Mouse (Mus musculus) forebrain, embryonic 11.5 days (tissue): ENCODE results near the gene Gm17509. TPM values are rescaled to one million over a fixed set of nuclear protein-coding genes. Genes with fewer than 3 reads are reported as not detected.

Experiments used
- ATAC-seq: fragments of 200-750 bp; cut with Nextera tagmentation; replicated peaks from 2 replicates; pipeline ENCODE4 v1.8.0; 2017; ENCODE audit warnings: moderate TSS enrichment; ENCODE audit not compliant: low FRiP score
- DNase-seq: peaks from one replicate; pipeline ENCODE4 v3.0.0-alpha.2; 2017; ENCODE audit warnings: low spot score
- H3K27ac ChIP-seq: fragments of 300-500 bp; sonication (generic); 2 replicates; pipeline ENCODE4 v1.5.1; 2014; ENCODE audit warnings: low read depth, low read length
- H3K27me3 ChIP-seq: fragments of 300-500 bp; sonication (generic); 2 replicates; pipeline ENCODE4 v1.6.1; 2014; ENCODE audit warnings: mild to moderate bottlenecking, low read length, mixed read lengths; ENCODE audit not compliant: control insufficient read depth, insufficient read depth
- H3K36me3 ChIP-seq: fragments of 300-500 bp; sonication (generic); 2 replicates; pipeline ENCODE4 v1.6.1; 2014; ENCODE audit warnings: mild to moderate bottlenecking, low read length, moderate library complexity, mixed read lengths; ENCODE audit not compliant: control insufficient read depth, insufficient read depth
- H3K4me1 ChIP-seq: fragments of 300-500 bp; sonication (generic); replicated peaks from 2 replicates; pipeline ENCODE4 v1.6.1; 2014; ENCODE audit warnings: low read length, mixed read lengths; ENCODE audit not compliant: control insufficient read depth, insufficient read depth
- H3K4me2 ChIP-seq: fragments of 300-500 bp; sonication (generic); 2 replicates; pipeline ENCODE4 v1.6.1; 2014; ENCODE audit warnings: low read depth, mild to moderate bottlenecking, low read length, moderate library complexity, mixed read lengths; ENCODE audit not compliant: severe bottlenecking
- H3K4me3 ChIP-seq: fragments of 300-500 bp; sonication (generic); 2 replicates; pipeline ENCODE4 v1.5.1; 2014; ENCODE audit warnings: low read depth, low read length
- H3K9ac ChIP-seq: fragments of 300-500 bp; sonication (generic); 2 replicates; pipeline ENCODE4 v1.6.1; 2014; ENCODE audit warnings: low read length
- H3K9me3 ChIP-seq: fragments of 300-500 bp; sonication (generic); 2 replicates; pipeline ENCODE4 v1.6.1; 2016; ENCODE audit warnings: low read length, mixed read lengths; ENCODE audit not compliant: control insufficient read depth
- WGBS: fragments of 180-500 bp; shearing (Covaris S2); extraction: QIAGEN DNeasy Blood & Tissue Kit; methylation state at CpG from one replicate; pipeline ENCODE4 v1.1.7; 2014; 5-methylcytosine and 5-hydroxymethylcytosine counted together
- polyA plus RNA-seq: library from polyadenylated mRNA; unstranded; fragments of >200 nt; fragmentation: Nextera tagmentation; extraction: Ambion mirVana; gene quantifications from 2 replicates; pipeline ENCODE4 v1.2.1, GENCODE M21; 2014

Gene Gm17509
- polyA plus RNA-seq, 1 experiment from 2014 or later, result 0.95 TPM

- DNase-seq (no peak), ATAC-seq (no peak)
- Histone ChIP-seq H3K4me2 (no peak overlapping the region), H3K27ac (no peak overlapping the region), H3K27me3 (no peaks in the 10 kb centered on the region), H3K9ac (no peak overlapping the region), H3K36me3 (no peaks in the 10 kb centered on the region), H3K4me1 (peaks cover 2% of the 10 kb centered on the region; the same call in 1 of the 2 replicates), H3K9me3 (no peaks in the 10 kb centered on the region), H3K4me3 (no peak overlapping the region)
- WGBS, result 80% methylated on average over 7 of the region's 7 CpGs
Measured at GRCm38 (mm10) chr13:117234486-117234885, 13.6 kb upstream of the Gm17509 start.

GRCm38 (mm10) chr13:117233808-117234207 lies 12.9 kb upstream of the Gm17509 start:
- DNase-seq (no peak), ATAC-seq (no peak)
- 97% methylated on average over 8 of the region's 8 CpGs for WGBS
- Histone ChIP-seq H3K27ac (no peak overlapping the region), H3K9ac (no peak overlapping the region), H3K9me3 (no peaks in the 10 kb centered on the region), H3K4me3 (no peak overlapping the region), H3K4me2 (no peak overlapping the region), H3K27me3 (no peaks in the 10 kb centered on the region), H3K4me1 (peaks cover 2% of the 10 kb centered on the region; the same call in 1 of the 2 replicates), H3K36me3 (no peaks in the 10 kb centered on the region)

DNA sequence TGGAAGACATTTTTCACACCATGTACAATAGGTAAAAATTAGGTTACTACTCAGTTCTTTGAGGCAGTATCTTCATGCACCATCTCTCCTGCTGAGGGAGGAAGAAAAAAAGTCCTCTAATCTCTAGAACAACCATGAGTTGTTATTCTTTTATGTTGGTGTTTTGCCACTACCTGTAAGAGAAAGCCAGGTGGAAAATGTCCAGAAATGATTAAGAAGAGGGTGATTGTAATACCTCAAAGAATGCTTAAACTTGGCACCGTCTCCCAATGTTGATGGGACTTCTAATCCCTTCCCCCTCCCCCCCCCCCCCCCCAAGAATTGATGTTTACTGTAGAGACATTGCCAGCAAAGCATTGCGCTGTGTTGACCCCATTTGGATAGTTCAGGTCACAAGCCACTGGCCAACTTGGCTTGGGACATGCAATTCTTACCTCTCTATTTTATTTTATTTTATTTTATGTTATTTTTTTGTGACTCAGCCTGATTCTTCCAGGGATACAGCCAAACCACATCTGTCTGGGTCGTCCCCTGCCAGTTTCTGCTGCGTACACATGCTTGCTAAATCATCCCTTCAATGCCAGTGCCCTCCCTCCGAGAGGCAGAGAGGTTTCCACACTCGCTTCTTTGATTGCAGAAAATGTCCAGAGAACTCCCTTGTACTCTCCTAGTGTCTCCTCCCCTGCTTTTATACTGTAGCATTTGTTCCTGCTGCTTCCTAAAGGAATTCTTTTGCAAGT lies 9.7 kb upstream of the Gm17509 start:
- no peak for DNase-seq
- Histone ChIP-seq H3K4me2 (no peak overlapping the region), H3K27me3 (no peaks in the 10 kb centered on the region), H3K9ac (no peak overlapping the region), H3K4me3 (no peak overlapping the region), H3K27ac (no peak overlapping the region), H3K9me3 (no peaks in the 10 kb centered on the region), H3K4me1 (no peaks in the 10 kb centered on the region), H3K36me3 (no peaks in the 10 kb centered on the region)
- WGBS, result 87% methylated on average over 6 of the region's 6 CpGs
- no peak for ATAC-seq

DNA sequence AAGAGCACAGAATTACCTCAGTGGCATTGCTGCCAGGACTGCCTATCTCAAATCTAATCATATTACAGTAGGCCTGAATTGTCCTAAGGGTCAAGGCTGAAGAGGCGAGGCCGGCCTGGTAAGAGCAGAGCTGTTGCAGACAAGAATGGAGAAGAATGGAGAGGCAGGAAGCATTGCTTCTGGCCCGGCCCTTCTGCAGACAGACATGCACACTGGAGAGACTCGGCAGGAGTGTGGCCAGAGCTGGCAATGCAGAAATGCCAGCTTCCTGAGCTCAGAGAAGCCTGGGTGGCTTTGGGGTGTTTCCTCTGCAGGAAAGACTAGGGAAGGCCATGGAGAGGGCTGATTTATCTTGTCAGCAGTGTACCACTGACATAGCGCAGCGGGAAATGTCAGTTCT lies 4.7 kb upstream of the Gm17509 start:
- Histone ChIP-seq H3K9me3 (no peaks in the 10 kb centered on the region), H3K4me3 (no peak overlapping the region), H3K36me3 (no peaks in the 10 kb centered on the region), H3K27me3 (no peaks in the 10 kb centered on the region), H3K9ac (no peak overlapping the region), H3K27ac (no peak overlapping the region), H3K4me2 (no peak overlapping the region), H3K4me1 (0 out of 2 replicates have a peak, but pooled peaks cover 1% of the 10 kb centered on the region)
- no peak for DNase-seq
- WGBS, result 91% methylated on average over 6 of the region's 6 CpGs
- ATAC-seq, result no peak

- Histone ChIP-seq H3K27ac (no peak overlapping the region), H3K4me2 (no peak overlapping the region), H3K36me3 (no peaks in the 10 kb centered on the region), H3K9me3 (no peaks in the 10 kb centered on the region), H3K27me3 (no peaks in the 10 kb centered on the region), H3K9ac (no peak overlapping the region), H3K4me3 (no peak overlapping the region), H3K4me1 (0 out of 2 replicates have a peak, but pooled peaks cover 1% of the 10 kb centered on the region)
- no peak for ATAC-seq
- 77% methylated on average over 2 of the region's 2 CpGs for WGBS
- DNase-seq, result no peak
Measured at GRCm38 (mm10) chr13:117224901-117225300, 4.0 kb upstream of the Gm17509 start.

GRCm38 (mm10) chr13:117223125-117223524 lies 2.2 kb upstream of the Gm17509 start:
- WGBS, result 43% methylated on average over 5 of the region's 5 CpGs
- DNase-seq, result no peak
- Histone ChIP-seq H3K4me1 (0 out of 2 replicates have a peak, but pooled peaks cover 1% of the 10 kb centered on the region), H3K9ac (no peak overlapping the region), H3K9me3 (no peaks in the 10 kb centered on the region), H3K4me2 (no peak overlapping the region), H3K36me3 (no peaks in the 10 kb centered on the region), H3K27ac (no peak overlapping the region), H3K4me3 (no peak overlapping the region), H3K27me3 (no peaks in the 10 kb centered on the region)
- no peak for ATAC-seq

GRCm38 (mm10) chr13:117219871-117220500 lies 889 bp downstream of the Gm17509 start:
- ATAC-seq (peak; percentile 44), DNase-seq (no peak)
- H3K27ac ChIP-seq, result peak overlapping the region; percentile 72

DNA sequence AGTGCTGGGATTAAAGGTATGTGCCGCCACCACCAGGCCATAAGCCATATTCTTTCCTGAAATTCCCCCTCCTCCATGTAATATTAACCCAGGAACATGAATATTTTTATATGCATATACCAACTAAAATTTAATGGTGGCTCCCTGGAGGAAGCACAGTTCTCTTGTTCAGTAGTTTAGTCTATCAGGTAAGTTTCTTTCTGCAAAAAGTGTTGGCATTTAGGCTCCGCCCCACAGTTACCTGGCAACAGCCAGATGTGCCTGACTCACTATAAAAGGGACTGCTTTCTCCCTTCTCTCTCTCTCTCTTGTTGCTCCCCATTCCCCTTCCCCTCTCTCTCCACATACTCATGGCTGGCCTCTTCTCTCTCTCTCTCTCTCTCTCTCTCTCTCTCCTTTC lies 2.8 kb downstream of the Gm17509 start:
- no peak for DNase-seq
- Histone ChIP-seq H3K4me3 (no peak overlapping the region), H3K36me3 (no peaks in the 10 kb centered on the region), H3K27ac (no peak overlapping the region), H3K9ac (no peak overlapping the region), H3K27me3 (no peaks in the 10 kb centered on the region), H3K4me2 (no peak overlapping the region), H3K4me1 (0 out of 2 replicates have a peak, but pooled peaks cover 3% of the 10 kb centered on the region), H3K9me3 (no peaks in the 10 kb centered on the region)
- 76% methylated on average over 2 of the region's 2 CpGs for WGBS
- no peak for ATAC-seq

More at GRCm38 (mm10) chr13:117219871-117220500, 889 bp downstream of the Gm17509 start:
- no peaks in the 10 kb centered on the region for H3K36me3 ChIP-seq
- peak overlapping the region; percentile 74 for H3K4me2 ChIP-seq
- no peaks in the 10 kb centered on the region for H3K27me3 ChIP-seq
- no peaks in the 10 kb centered on the region for H3K9me3 ChIP-seq
- H3K4me3 ChIP-seq, result peak overlapping the region; percentile 71
- H3K4me1 ChIP-seq, result 0 out of 2 replicates have a peak, but pooled peaks cover 3% of the 10 kb centered on the region
- H3K9ac ChIP-seq, result peak overlapping the region; percentile 90
- WGBS, result 2% methylated on average over 16 of the region's 16 CpGs
